Mouse (Mus musculus) thymus, adult 2 months (tissue): ENCODE measurements around the gene Rab44.

Experiments used
- CTCF ChIP-seq: fragments of 200-500 bp; IDR thresholded peaks from 2 replicates; pipeline ENCODE4 v1.5.1; 2012; ENCODE audit warnings: mild to moderate bottlenecking, control low read depth, low read length, moderate library complexity, borderline replicate concordance; ENCODE audit not compliant: control insufficient read depth, poor library complexity, insufficient read depth; ENCODE audit errors: extremely low read depth
- POLR2A ChIP-seq: fragments of 200-500 bp; IDR thresholded peaks from 2 replicates; pipeline ENCODE4 v1.6.1; 2012; ENCODE audit warnings: mild to moderate bottlenecking, low read length, control low read depth, moderate library complexity; ENCODE audit not compliant: control insufficient read depth, poor library complexity, insufficient read depth; ENCODE audit errors: extremely low read depth

GRCm38 (mm10) chr17:29180406-29181127 lies 66.6 kb downstream of the Rab44 start:
- TF ChIP-seq CTCF (no peak), POLR2A (no peak)
